Mouse (Mus musculus): ENCODE measurements around the gene Asxl1. TPM values are rescaled to one million over a fixed set of nuclear protein-coding genes. Genes with fewer than 3 reads are reported as not detected.
"Not testable (repeated sequence)": the region's sequence is repeated elsewhere in the genome, so short reads cannot be mapped to it uniquely, and the experiment has no call there.

The Asxl1 gene
- polyA plus RNA-seq, 1 experiment from 2014 or later, result 14.3 TPM

GRCm38 (mm10) chr2:153348100-153348831 is 2.6 kb downstream of the Asxl1 start:
- WGBS, result 39% methylated on average over 6 of the region's 6 CpGs
- Histone ChIP-seq H3K4me1 (ENCODE audit: control insufficient read depth, insufficient read depth, low read length) (peaks cover 27% of the 10 kb centered on the region), H3K27me3 (replicated peaks; ENCODE audit: control insufficient read depth, insufficient read depth, low read length) (no peaks in the 10 kb centered on the region), H3K36me3 (ENCODE audit: control insufficient read depth, insufficient read depth, low read length) (peaks cover 12% of the 10 kb centered on the region), H3K9me3 (ENCODE audit: control insufficient read depth, low read length) (no peaks in the 10 kb centered on the region), H3K4me2 (ENCODE audit: low read depth, low read length) (peak overlapping the region; percentile 66), H3K4me3 (ENCODE audit: low read depth, low read length) (peak overlapping the region; percentile 97), H3K27ac (replicated peaks; ENCODE audit: low read depth, low read length) (peak overlapping the region; percentile 100), H3K9ac (ENCODE audit: low read depth, low read length) (peak overlapping the region; percentile 97)
- ATAC-seq (ENCODE audit: low read depth) (no peak), DNase-seq (ENCODE audit: low spot score) (peak; percentile 34)

- DNase-seq (ENCODE audit: low spot score), result no peak
- 32% methylated on average over 6 of the region's 6 CpGs for WGBS
- ATAC-seq (ENCODE audit: low read depth), result no peak
Measured at GRCm38 (mm10) chr2:153350552-153351181, 5.0 kb downstream of the Asxl1 start.

DNA sequence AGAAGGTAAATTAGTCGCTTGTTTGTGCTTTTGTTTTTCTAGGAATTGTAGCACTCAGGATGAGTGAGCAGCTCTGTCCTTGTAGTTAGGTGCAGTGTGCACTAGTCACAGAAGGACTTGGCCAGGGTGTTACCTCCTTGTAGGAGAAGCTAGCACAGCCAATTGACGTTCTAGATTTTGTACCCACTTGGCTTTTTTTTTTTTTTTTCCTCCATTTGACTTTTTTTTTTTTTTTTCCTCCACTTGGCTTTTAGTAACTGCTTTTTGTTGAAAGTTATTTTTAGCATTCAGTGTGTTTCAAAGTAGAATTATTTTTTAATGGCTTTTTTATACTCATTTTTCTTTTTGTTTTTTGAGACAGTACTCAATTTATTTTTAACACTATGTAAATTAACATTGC is 9.0 kb downstream of the Asxl1 start:
- Histone ChIP-seq H3K9me3 (ENCODE audit: control insufficient read depth, low read length) (no peaks in the 10 kb centered on the region), H3K4me2 (ENCODE audit: low read depth, low read length) (no peak overlapping the region), H3K27ac (replicated peaks; ENCODE audit: low read depth, low read length) (no peak overlapping the region), H3K9ac (ENCODE audit: low read depth, low read length) (no peak overlapping the region), H3K4me3 (ENCODE audit: low read depth, low read length) (no peak overlapping the region), H3K4me1 (ENCODE audit: control insufficient read depth, insufficient read depth, low read length) (peaks cover 10% of the 10 kb centered on the region), H3K27me3 (replicated peaks; ENCODE audit: control insufficient read depth, insufficient read depth, low read length) (no peaks in the 10 kb centered on the region), H3K36me3 (ENCODE audit: control insufficient read depth, insufficient read depth, low read length) (peaks cover 73% of the 10 kb centered on the region)
- no peak for ATAC-seq (ENCODE audit: low read depth)
- DNase-seq (ENCODE audit: low spot score), result no peak
- 76% methylated on average over 2 of the region's 2 CpGs for WGBS

More at GRCm38 (mm10) chr2:153350552-153351181, 5.0 kb downstream of the Asxl1 start:
- Histone ChIP-seq H3K9ac (ENCODE audit: low read depth, low read length) (no peak overlapping the region), H3K4me3 (ENCODE audit: low read depth, low read length) (no peak overlapping the region), H3K27ac (replicated peaks; ENCODE audit: low read depth, low read length) (peak overlapping the region; percentile 6; the same call in 1 of the 2 replicates), H3K4me2 (ENCODE audit: low read depth, low read length) (peak overlapping the region; percentile 5; the same call in 1 of the 2 replicates), H3K36me3 (ENCODE audit: control insufficient read depth, insufficient read depth, low read length) (peaks cover 34% of the 10 kb centered on the region), H3K4me1 (ENCODE audit: control insufficient read depth, insufficient read depth, low read length) (peaks cover 19% of the 10 kb centered on the region), H3K9me3 (ENCODE audit: control insufficient read depth, low read length) (no peaks in the 10 kb centered on the region), H3K27me3 (replicated peaks; ENCODE audit: control insufficient read depth, insufficient read depth, low read length) (no peaks in the 10 kb centered on the region)

DNA sequence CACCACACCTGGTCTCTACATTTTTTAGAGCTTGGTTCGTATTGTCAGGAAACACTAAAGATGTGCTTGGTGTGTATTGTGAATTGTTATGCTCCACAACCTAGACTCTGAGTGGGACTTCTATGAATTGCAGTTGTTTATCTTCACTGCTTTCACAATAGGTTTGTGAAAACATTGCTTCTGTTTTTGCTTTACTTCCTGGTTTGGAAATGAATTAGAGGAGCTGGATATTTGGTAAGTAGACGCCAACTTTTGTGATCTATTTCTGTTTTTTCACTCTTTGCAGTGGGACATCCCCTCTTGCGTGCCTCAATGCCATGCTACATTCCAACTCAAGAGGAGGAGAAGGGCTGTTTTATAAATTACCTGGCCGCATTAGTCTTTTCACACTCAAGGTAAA is 11.2 kb downstream of the Asxl1 start:
- Histone ChIP-seq H3K9me3 (ENCODE audit: control insufficient read depth, low read length) (no peaks in the 10 kb centered on the region), H3K4me3 (ENCODE audit: low read depth, low read length) (no peak overlapping the region), H3K4me1 (ENCODE audit: control insufficient read depth, insufficient read depth, low read length) (no peaks in the 10 kb centered on the region), H3K27ac (replicated peaks; ENCODE audit: low read depth, low read length) (no peak overlapping the region), H3K36me3 (ENCODE audit: control insufficient read depth, insufficient read depth, low read length) (peaks cover 92% of the 10 kb centered on the region), H3K4me2 (ENCODE audit: low read depth, low read length) (no peak overlapping the region), H3K9ac (ENCODE audit: low read depth, low read length) (no peak overlapping the region), H3K27me3 (replicated peaks; ENCODE audit: control insufficient read depth, insufficient read depth, low read length) (no peaks in the 10 kb centered on the region)
- WGBS, result 94% methylated on average over 4 of the region's 4 CpGs
- no peak for DNase-seq (ENCODE audit: low spot score)
- ATAC-seq (ENCODE audit: low read depth), result no peak

DNA sequence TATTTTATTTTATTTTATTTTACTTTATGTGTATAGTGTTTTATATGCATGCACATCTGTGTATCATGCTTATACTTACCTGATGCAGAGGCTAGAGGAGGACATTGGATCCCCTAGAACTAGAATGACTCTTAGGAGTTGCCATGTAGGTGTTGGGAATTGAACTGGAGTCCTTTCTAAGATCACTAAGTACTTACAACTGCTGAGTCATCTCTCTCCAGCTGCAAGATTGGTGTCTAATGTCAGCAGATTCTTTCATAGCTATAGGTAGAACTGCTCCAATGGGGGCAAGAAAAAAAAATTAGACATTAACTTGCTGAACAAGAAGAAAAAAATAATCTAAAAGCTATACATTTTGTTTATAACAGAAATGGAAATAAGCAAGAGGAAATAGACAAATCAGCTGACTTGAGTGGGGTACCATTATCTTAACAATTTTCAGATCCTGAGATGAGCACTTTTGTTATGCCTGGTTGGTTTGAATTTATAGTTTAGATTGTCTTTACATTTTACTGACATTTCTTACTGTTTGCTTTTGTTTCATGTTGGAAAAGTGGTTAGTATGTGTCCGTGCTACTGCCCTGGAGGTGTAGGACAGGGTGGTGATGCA is 15.6 kb downstream of the Asxl1 start:
- Histone ChIP-seq H3K4me3 (ENCODE audit: low read depth, low read length) (no peak overlapping the region), H3K9me3 (ENCODE audit: control insufficient read depth, low read length) (no peaks in the 10 kb centered on the region), H3K4me2 (ENCODE audit: low read depth, low read length) (no peak overlapping the region), H3K9ac (ENCODE audit: low read depth, low read length) (no peak overlapping the region), H3K36me3 (ENCODE audit: control insufficient read depth, insufficient read depth, low read length) (peaks cover 86% of the 10 kb centered on the region), H3K4me1 (ENCODE audit: control insufficient read depth, insufficient read depth, low read length) (no peaks in the 10 kb centered on the region), H3K27ac (replicated peaks; ENCODE audit: low read depth, low read length) (no peak overlapping the region), H3K27me3 (replicated peaks; ENCODE audit: control insufficient read depth, insufficient read depth, low read length) (no peaks in the 10 kb centered on the region)
- no peak for ATAC-seq (ENCODE audit: low read depth)
- WGBS, result 93% methylated on average over 1 of the region's 1 CpGs
- no peak for DNase-seq (ENCODE audit: low spot score)

- WGBS, result 93% methylated on average over 14 of the region's 14 CpGs
Measured at GRCm38 (mm10) chr2:153364531-153364930, 18.9 kb downstream of the Asxl1 start.

DNA sequence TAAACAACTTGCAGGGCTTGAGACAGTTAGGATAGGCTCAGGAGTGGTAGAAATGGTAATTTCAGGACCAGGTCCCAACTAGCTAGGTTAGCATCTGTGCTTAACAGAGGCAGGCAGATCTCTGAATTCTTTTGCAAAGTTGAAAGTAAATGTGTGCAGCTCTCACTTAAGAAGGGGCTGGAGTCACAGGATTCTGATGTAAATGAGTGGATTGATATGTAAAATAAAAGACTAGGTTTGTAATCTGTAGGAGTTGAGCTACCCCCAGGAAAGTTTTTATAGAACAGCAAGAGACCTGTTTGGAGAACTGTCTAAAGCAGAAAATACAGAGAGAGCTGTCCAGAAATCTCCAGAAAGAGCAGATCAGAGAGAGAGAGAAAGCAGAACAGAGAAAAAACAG is 25.2 kb downstream of the Asxl1 start:
- no peak for DNase-seq (ENCODE audit: low spot score)
- peaks cover 60% of the 10 kb centered on the region for H3K36me3 ChIP-seq (ENCODE audit: control insufficient read depth, insufficient read depth, low read length)

More at GRCm38 (mm10) chr2:153364531-153364930, 18.9 kb downstream of the Asxl1 start:
- not testable (repeated sequence) for H3K9me3 ChIP-seq (ENCODE audit: control insufficient read depth, low read length); ATAC-seq (ENCODE audit: low read depth); H3K27ac ChIP-seq (replicated peaks; ENCODE audit: low read depth, low read length); H3K27me3 ChIP-seq (replicated peaks; ENCODE audit: control insufficient read depth, insufficient read depth, low read length); DNase-seq (ENCODE audit: low spot score); H3K9ac ChIP-seq (ENCODE audit: low read depth, low read length); H3K4me2 ChIP-seq (ENCODE audit: low read depth, low read length); H3K4me3 ChIP-seq (ENCODE audit: low read depth, low read length); H3K4me1 ChIP-seq (ENCODE audit: control insufficient read depth, insufficient read depth, low read length)
- H3K36me3 ChIP-seq (ENCODE audit: control insufficient read depth, insufficient read depth, low read length), result peaks cover 85% of the 10 kb centered on the region

GRCm38 (mm10) chr2:153375380-153375779 is 29.8 kb downstream of the Asxl1 start:
- 69% methylated on average over 2 of the region's 2 CpGs for WGBS
- H3K4me3 ChIP-seq (ENCODE audit: low read depth, low read length), result no peak overlapping the region
- no peak overlapping the region for H3K27ac ChIP-seq (replicated peaks; ENCODE audit: low read depth, low read length)
- no peaks in the 10 kb centered on the region for H3K4me1 ChIP-seq (ENCODE audit: control insufficient read depth, insufficient read depth, low read length)
- no peaks in the 10 kb centered on the region for H3K27me3 ChIP-seq (replicated peaks; ENCODE audit: control insufficient read depth, insufficient read depth, low read length)
- DNase-seq (ENCODE audit: low spot score) (no peak), ATAC-seq (ENCODE audit: low read depth) (no peak)
- no peaks in the 10 kb centered on the region for H3K9me3 ChIP-seq (ENCODE audit: control insufficient read depth, low read length)
- no peak overlapping the region for H3K4me2 ChIP-seq (ENCODE audit: low read depth, low read length)
- no peak overlapping the region for H3K9ac ChIP-seq (ENCODE audit: low read depth, low read length)
- peaks cover 47% of the 10 kb centered on the region for H3K36me3 ChIP-seq (ENCODE audit: control insufficient read depth, insufficient read depth, low read length)

More for the DNA sequence above, 25.2 kb downstream of the Asxl1 start:
- ATAC-seq (ENCODE audit: low read depth), result no peak
- no peaks in the 10 kb centered on the region for H3K4me1 ChIP-seq (ENCODE audit: control insufficient read depth, insufficient read depth, low read length)
- H3K27ac ChIP-seq (replicated peaks; ENCODE audit: low read depth, low read length), result no peak overlapping the region
- no peaks in the 10 kb centered on the region for H3K9me3 ChIP-seq (ENCODE audit: control insufficient read depth, low read length)
- H3K27me3 ChIP-seq (replicated peaks; ENCODE audit: control insufficient read depth, insufficient read depth, low read length), result no peaks in the 10 kb centered on the region
- no peak overlapping the region for H3K4me2 ChIP-seq (ENCODE audit: low read depth, low read length)
- H3K9ac ChIP-seq (ENCODE audit: low read depth, low read length), result no peak overlapping the region
- no peak overlapping the region for H3K4me3 ChIP-seq (ENCODE audit: low read depth, low read length)

Measured in embryonic facial prominence, embryonic 14.5 days (tissue).